Mouse (Mus musculus) brain, embryonic 14.5 days (tissue): ENCODE data around the gene Mfsd7a.

Experiments
- CTCF ChIP-seq: fragments of 200-500 bp; IDR thresholded peaks from 2 replicates; pipeline ENCODE4 v1.5.1; 2012; ENCODE audit warnings: inconsistent platforms, mild to moderate bottlenecking, moderate library complexity, borderline replicate concordance; ENCODE audit not compliant: insufficient read depth, insufficient read length; ENCODE audit errors: extremely low read depth
- POLR2A ChIP-seq: fragments of 200-500 bp; IDR thresholded peaks from 2 replicates; pipeline ENCODE4 v1.6.1; 2012; ENCODE audit warnings: mild to moderate bottlenecking, inconsistent platforms, borderline replicate concordance; ENCODE audit not compliant: poor library complexity, insufficient read depth, insufficient read length, severe bottlenecking; ENCODE audit errors: extremely low read depth

DNA sequence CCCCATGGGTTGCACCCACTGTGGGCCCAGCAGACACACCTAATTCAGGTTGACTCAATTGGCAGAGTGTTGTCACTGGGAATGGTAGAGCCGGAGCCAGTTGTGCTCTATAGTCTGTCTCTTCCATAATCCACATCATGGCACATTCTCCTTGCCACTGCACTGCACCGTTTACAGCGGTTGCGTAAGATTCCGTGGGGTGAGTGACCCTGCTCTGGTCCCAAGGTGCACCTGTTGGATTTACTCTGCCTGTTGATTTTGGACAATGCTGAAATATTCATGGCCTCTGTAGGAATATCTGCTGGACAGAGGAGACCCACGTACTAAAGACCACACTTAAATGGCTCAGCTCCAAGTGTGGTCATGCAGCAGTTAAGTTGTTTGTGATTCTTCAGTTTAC is 34.3 kb upstream of the Mfsd7a start:
- TF ChIP-seq CTCF (no peak), POLR2A (no peak)
